Mouse (Mus musculus): Measurements from ENCODE around the gene Fxyd7. TPM values are rescaled to one million over a fixed set of nuclear protein-coding genes. Genes with fewer than 3 reads are reported as not detected.

The Fxyd7 gene
- polyA plus RNA-seq, 1 experiment from 2014 or later, result 239 TPM

- Histone ChIP-seq H3K27me3 (no peaks in the 10 kb centered on the region), H3K4me1 (replicated peaks) (peaks cover 20% of the 10 kb centered on the region), H3K9ac (no peak overlapping the region), H3K27ac (replicated peaks) (0 out of 2 replicates have a peak overlapping the region, but pooled peaks have one; percentile 14), H3K9me3 (peaks cover 4% of the 10 kb centered on the region; the same call in 1 of the 2 replicates), H3K4me2 (no peak overlapping the region), H3K4me3 (no peak overlapping the region), H3K36me3 (no peaks in the 10 kb centered on the region)
- no peak for ATAC-seq (ENCODE audit: low read depth)
- 84% methylated on average over 9 of the region's 9 CpGs for WGBS
Observed at GRCm38 (mm10) chr7:31086175-31086755, 35.0 kb upstream of the Fxyd7 start.

- H3K27me3 ChIP-seq, result no peaks in the 10 kb centered on the region
- no peak overlapping the region for H3K4me3 ChIP-seq
- 20% methylated on average over 3 of the region's 3 CpGs for WGBS
- no peaks in the 10 kb centered on the region for H3K36me3 ChIP-seq
- peaks cover 20% of the 10 kb centered on the region for H3K4me1 ChIP-seq (replicated peaks)
- no peak overlapping the region for H3K4me2 ChIP-seq
- no peak overlapping the region for H3K9ac ChIP-seq
- peaks cover 4% of the 10 kb centered on the region; the same call in 1 of the 2 replicates for H3K9me3 ChIP-seq
- ATAC-seq (ENCODE audit: low read depth), result no peak
- H3K27ac ChIP-seq (replicated peaks), result 0 out of 2 replicates have a peak overlapping the region, but pooled peaks have one; percentile 14
Observed at GRCm38 (mm10) chr7:31085171-31085570, 33.9 kb upstream of the Fxyd7 start.

GRCm38 (mm10) chr7:31084140-31084539, 32.9 kb upstream of the Fxyd7 start:
- Histone ChIP-seq H3K4me1 (replicated peaks) (peaks cover 20% of the 10 kb centered on the region), H3K4me2 (no peak overlapping the region), H3K9ac (no peak overlapping the region), H3K4me3 (no peak overlapping the region), H3K27me3 (no peaks in the 10 kb centered on the region), H3K36me3 (no peaks in the 10 kb centered on the region), H3K9me3 (peaks cover 4% of the 10 kb centered on the region; the same call in 1 of the 2 replicates), H3K27ac (replicated peaks) (no peak overlapping the region; the same call in 1 of the 2 replicates)
- ATAC-seq (ENCODE audit: low read depth), result no peak
- 61% methylated on average over 9 of the region's 9 CpGs for WGBS

DNA sequence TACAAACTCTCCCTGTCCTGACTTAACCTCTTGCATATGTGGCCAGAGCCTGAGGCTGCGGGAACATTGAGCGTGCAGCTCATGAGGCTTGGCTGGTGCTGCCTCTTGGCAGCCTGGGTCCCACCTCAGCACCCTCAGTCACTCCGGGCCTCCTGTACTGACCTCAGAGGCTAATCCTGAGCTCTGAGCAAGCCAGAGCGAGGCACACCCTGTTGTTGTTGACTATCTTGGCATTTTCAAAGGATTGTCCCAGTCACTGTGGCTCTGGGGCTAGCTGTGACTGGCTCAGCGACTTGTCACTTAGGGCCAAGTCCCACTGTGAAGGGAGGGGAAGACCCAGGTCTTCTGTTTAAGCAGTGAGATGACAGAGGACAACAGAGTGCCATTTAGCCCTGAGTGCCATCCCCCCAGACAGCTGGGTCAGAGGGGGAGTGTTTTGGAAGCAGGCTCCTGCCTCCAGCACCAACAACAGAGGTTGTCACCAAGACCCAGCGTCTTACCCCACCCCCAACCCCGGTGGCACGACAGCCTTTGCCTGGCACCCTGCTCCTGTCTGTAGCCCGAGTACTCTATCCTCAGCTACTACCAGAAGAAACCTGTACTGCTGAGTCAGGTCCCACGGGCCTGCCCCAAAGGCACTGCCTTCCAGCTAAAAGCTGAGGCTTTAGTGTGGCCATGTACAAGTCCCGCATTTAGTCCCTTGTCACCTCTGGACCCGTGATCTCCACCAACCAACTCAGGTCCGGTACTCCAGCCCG, 31.7 kb upstream of the Fxyd7 start:
- ATAC-seq (ENCODE audit: low read depth), result no peak

GRCm38 (mm10) chr7:31082106-31082505, 30.8 kb upstream of the Fxyd7 start:
- Histone ChIP-seq H3K9me3 (peaks cover 4% of the 10 kb centered on the region; the same call in 1 of the 2 replicates), H3K36me3 (no peaks in the 10 kb centered on the region), H3K4me1 (replicated peaks) (peaks cover 25% of the 10 kb centered on the region), H3K4me3 (no peak overlapping the region), H3K27ac (replicated peaks) (no peak overlapping the region), H3K9ac (no peak overlapping the region), H3K4me2 (no peak overlapping the region), H3K27me3 (no peaks in the 10 kb centered on the region)
- no peak for ATAC-seq (ENCODE audit: low read depth)

More for the DNA sequence above, 31.7 kb upstream of the Fxyd7 start:
- H3K36me3 ChIP-seq, result no peaks in the 10 kb centered on the region
- no peak overlapping the region for H3K27ac ChIP-seq (replicated peaks)
- peaks cover 4% of the 10 kb centered on the region; the same call in 1 of the 2 replicates for H3K9me3 ChIP-seq
- H3K4me1 ChIP-seq (replicated peaks), result peaks cover 20% of the 10 kb centered on the region
- no peak overlapping the region for H3K4me2 ChIP-seq
- H3K27me3 ChIP-seq, result no peaks in the 10 kb centered on the region
- H3K9ac ChIP-seq, result 0 out of 2 replicates have a peak overlapping the region, but pooled peaks have one; percentile 31
- 61% methylated on average over 14 of the region's 14 CpGs for WGBS
- no peak overlapping the region for H3K4me3 ChIP-seq

GRCm38 (mm10) chr7:31081106-31081505, 29.8 kb upstream of the Fxyd7 start:
- H3K4me1 ChIP-seq (replicated peaks), result peaks cover 26% of the 10 kb centered on the region
- no peak for ATAC-seq (ENCODE audit: low read depth)
- no peaks in the 10 kb centered on the region for H3K36me3 ChIP-seq
- peaks cover 3% of the 10 kb centered on the region; the same call in 1 of the 2 replicates for H3K9me3 ChIP-seq
- no peak overlapping the region for H3K9ac ChIP-seq
- H3K27me3 ChIP-seq, result no peaks in the 10 kb centered on the region
- H3K4me3 ChIP-seq, result no peak overlapping the region
- no peak overlapping the region for H3K4me2 ChIP-seq
- no peak overlapping the region for H3K27ac ChIP-seq (replicated peaks)
- WGBS, result 56% methylated on average over 1 of the region's 1 CpGs

- Histone ChIP-seq H3K9me3 (no peaks in the 10 kb centered on the region), H3K9ac (no peak overlapping the region), H3K4me3 (no peak overlapping the region), H3K4me1 (replicated peaks) (peaks cover 26% of the 10 kb centered on the region), H3K4me2 (no peak overlapping the region), H3K27ac (replicated peaks) (no peak overlapping the region), H3K36me3 (no peaks in the 10 kb centered on the region), H3K27me3 (no peaks in the 10 kb centered on the region)
- no peak for ATAC-seq (ENCODE audit: low read depth)
- 50% methylated on average over 3 of the region's 3 CpGs for WGBS
Observed at GRCm38 (mm10) chr7:31080611-31081010, 29.3 kb upstream of the Fxyd7 start.

DNA sequence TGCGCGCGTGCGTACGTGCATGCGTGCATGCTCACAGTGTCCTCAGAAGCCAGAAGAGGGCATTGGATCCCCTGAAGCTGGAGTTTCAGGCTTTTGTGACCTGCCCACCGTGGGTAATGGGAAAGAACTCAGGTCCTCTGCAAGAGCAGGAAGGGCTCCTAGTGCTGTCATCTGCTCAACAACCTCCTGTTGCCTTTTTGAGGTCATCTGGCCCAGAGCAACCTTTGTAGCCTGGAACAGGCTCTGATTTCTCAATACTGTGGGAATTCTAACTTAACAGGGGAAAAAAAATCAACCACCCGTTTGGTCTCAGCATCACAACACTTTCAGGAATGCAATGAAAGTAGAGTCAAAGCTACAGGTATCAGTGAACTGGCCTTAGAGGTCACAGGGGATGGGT, 28.4 kb upstream of the Fxyd7 start:
- H3K27me3 ChIP-seq, result no peaks in the 10 kb centered on the region
- H3K27ac ChIP-seq (replicated peaks), result no peak overlapping the region
- peaks cover 19% of the 10 kb centered on the region for H3K4me1 ChIP-seq (replicated peaks)
- H3K9me3 ChIP-seq, result no peaks in the 10 kb centered on the region
- no peak overlapping the region for H3K4me3 ChIP-seq
- no peak overlapping the region for H3K4me2 ChIP-seq
- no peak overlapping the region for H3K9ac ChIP-seq
- no peaks in the 10 kb centered on the region for H3K36me3 ChIP-seq
- no peak for ATAC-seq (ENCODE audit: low read depth)
- 91% methylated on average over 8 of the region's 8 CpGs for WGBS

GRCm38 (mm10) chr7:31077885-31078445, 26.7 kb upstream of the Fxyd7 start:
- Histone ChIP-seq H3K27me3 (no peaks in the 10 kb centered on the region), H3K4me1 (replicated peaks) (peaks cover 13% of the 10 kb centered on the region), H3K36me3 (no peaks in the 10 kb centered on the region), H3K27ac (replicated peaks) (peak overlapping the region; percentile 34; the same call in 1 of the 2 replicates), H3K9me3 (no peaks in the 10 kb centered on the region), H3K9ac (no peak overlapping the region), H3K4me2 (no peak overlapping the region), H3K4me3 (no peak overlapping the region)
- WGBS, result 50% methylated on average over 5 of the region's 5 CpGs
- 0 out of 2 replicates have a peak, but pooled peaks have one; percentile 48 for ATAC-seq (ENCODE audit: low read depth)

GRCm38 (mm10) chr7:31077470-31077869, 26.2 kb upstream of the Fxyd7 start:
- Histone ChIP-seq H3K27me3 (no peaks in the 10 kb centered on the region), H3K9me3 (no peaks in the 10 kb centered on the region), H3K4me3 (no peak overlapping the region), H3K27ac (replicated peaks) (peak overlapping the region; percentile 34; the same call in 1 of the 2 replicates), H3K4me1 (replicated peaks) (0 out of 2 replicates have a peak, but pooled peaks cover 10% of the 10 kb centered on the region), H3K9ac (no peak overlapping the region), H3K4me2 (no peak overlapping the region), H3K36me3 (no peaks in the 10 kb centered on the region)
- 31% methylated on average over 6 of the region's 6 CpGs for WGBS
- peak; percentile 48 for ATAC-seq (ENCODE audit: low read depth)

DNA sequence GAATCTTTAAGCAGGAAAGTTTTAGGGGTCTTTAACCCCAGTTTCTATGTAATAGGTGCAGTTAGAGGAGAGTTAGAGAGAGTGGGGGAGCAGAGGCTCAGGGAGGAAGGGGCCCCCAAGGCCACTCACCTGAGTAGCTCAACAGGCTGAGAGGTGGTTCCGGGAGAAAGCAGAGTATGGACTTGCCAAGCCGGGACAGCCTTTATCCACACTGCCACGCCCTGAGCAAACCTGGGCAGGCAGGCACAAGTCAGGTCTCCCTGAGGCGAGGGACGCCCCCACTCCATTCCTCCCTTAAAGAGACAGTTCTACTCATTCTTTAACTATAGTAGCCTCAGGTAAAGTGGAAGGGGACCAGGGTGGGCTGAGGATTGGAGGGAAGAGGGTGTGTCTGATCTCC, 25.2 kb upstream of the Fxyd7 start, which contains the start of gene Fxyd3:
TSS of gene Fxyd3 (minus strand) at position 213 of the 400 bp plus-strand sequence.
- no peak within 1 kb of the TSS for H3K4me2 ChIP-seq
- peaks cover 10% of the 10 kb centered on the region; the same call in 1 of the 2 replicates for H3K4me1 ChIP-seq (replicated peaks)
- no peak within 1 kb of the TSS for H3K4me3 ChIP-seq
- no peak within 1 kb of the TSS for H3K9ac ChIP-seq
- 66% methylated on average over 5 of the region's 5 CpGs for WGBS
- H3K27me3 ChIP-seq, result no peaks in the 10 kb centered on the region
- ATAC-seq (ENCODE audit: low read depth), result no peak
- no peaks in the 10 kb centered on the region for H3K36me3 ChIP-seq
- H3K9me3 ChIP-seq, result no peaks in the 10 kb centered on the region
- peak within 1 kb of the TSS; percentile 34; the same call in 1 of the 2 replicates for H3K27ac ChIP-seq (replicated peaks)

DNA sequence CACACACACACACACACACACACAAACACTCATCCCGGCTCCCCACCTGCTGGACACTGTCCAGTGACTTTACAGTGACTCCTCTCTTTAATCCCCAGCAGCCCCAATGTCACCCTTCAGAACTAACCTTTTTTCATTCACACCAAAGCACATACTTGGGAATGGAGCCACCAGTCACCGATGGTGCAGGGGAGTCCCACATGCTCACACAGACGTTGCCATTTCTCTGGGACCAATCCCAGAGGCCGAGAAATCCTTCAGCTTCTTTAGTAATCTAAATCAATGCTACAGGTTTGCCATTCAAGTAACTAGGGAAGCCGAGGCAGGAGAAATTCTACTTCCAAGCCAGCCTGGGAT, 23.4 kb upstream of the Fxyd7 start:
- no peaks in the 10 kb centered on the region for H3K27me3 ChIP-seq
- H3K36me3 ChIP-seq, result no peaks in the 10 kb centered on the region
- no peak overlapping the region for H3K27ac ChIP-seq (replicated peaks)
- H3K9me3 ChIP-seq, result no peaks in the 10 kb centered on the region
- 67% methylated on average over 5 of the region's 5 CpGs for WGBS
- peaks cover 10% of the 10 kb centered on the region; the same call in 1 of the 2 replicates for H3K4me1 ChIP-seq (replicated peaks)
- no peak overlapping the region for H3K4me2 ChIP-seq
- no peak overlapping the region for H3K4me3 ChIP-seq
- no peak overlapping the region for H3K9ac ChIP-seq
- no peak for ATAC-seq (ENCODE audit: low read depth)

All from neural tube, embryonic 13.5 days (tissue).